Mouse (Mus musculus) right cerebral cortex, postnatal 4 days (tissue): ENCODE data around the gene Nsmce3.

Experiments used
- DNase-seq: peaks from one replicate; pipeline ENCODE4 v3.0.0-alpha.2; 2022

The Nsmce3 gene

GRCm38 (mm10) chr7:64856526-64857082, 16.2 kb downstream of the Nsmce3 start:
- DNase-seq = no peak

- DNase-seq = no peak
These were observed 16.8 kb downstream of the Nsmce3 start for GRCm38 (mm10) chr7:64855976-64856375.

GRCm38 (mm10) chr7:64855389-64855927, 17.3 kb downstream of the Nsmce3 start:
- DNase-seq = no peak

DNA sequence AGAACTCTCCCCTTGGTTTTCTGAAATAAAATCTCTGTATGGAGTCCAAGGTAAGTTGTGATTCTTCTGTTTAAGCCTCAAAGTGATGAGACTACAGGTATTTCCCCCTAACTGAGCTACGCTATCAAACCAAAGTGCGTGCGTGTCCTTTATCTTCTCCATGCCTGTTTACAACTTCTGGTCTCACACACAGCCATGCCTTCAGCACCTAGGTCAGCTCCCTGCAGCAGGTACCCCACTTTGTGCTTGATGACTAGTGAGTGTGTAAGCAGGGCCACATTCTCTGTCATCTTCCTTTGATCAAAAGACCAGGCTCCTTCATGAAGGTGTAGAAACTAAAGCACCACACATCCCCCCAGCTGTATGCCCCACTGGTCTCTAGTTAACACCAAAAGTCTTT, 22.0 kb downstream of the Nsmce3 start:
- no peak for DNase-seq

GRCm38 (mm10) chr7:64847366-64847899, 25.4 kb downstream of the Nsmce3 start:
- no peak for DNase-seq

DNA sequence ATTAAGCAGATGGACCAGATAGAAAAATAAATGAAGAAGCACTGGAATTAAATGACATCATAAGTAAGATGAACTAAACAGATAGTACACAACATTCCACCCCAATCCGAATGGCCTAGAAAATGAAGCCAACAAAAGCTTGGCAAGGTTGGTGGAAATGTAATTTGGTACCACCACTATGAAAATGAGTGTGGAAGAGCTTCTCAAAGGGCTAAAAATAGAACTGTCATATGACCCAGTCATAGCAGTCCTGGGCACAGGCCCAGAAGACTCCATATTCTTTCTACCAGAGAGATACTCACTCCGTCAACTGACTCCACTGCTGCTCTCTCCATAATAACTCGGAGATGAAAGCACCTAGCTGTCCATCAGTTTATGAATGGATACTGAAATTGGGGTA, 26.7 kb downstream of the Nsmce3 start:
- no peak for DNase-seq

GRCm38 (mm10) chr7:64840946-64841659, 31.7 kb downstream of the Nsmce3 start:
- no peak for DNase-seq

DNA sequence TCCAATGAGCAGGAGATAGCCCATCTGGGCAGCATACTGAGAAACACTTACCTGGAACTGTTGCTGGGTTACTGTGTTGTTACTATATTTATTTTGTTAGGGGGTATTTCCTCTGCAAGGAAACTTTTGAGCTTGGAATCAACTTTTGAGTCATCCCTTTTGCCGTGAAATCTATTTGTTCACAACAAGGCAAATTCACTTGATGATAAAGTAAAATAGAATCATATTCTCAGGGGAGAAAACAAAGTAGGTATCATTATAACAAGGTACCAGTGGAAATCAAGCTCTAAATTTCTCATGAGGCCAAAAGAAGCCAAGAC, 32.3 kb downstream of the Nsmce3 start:
- no peak for DNase-seq

DNA sequence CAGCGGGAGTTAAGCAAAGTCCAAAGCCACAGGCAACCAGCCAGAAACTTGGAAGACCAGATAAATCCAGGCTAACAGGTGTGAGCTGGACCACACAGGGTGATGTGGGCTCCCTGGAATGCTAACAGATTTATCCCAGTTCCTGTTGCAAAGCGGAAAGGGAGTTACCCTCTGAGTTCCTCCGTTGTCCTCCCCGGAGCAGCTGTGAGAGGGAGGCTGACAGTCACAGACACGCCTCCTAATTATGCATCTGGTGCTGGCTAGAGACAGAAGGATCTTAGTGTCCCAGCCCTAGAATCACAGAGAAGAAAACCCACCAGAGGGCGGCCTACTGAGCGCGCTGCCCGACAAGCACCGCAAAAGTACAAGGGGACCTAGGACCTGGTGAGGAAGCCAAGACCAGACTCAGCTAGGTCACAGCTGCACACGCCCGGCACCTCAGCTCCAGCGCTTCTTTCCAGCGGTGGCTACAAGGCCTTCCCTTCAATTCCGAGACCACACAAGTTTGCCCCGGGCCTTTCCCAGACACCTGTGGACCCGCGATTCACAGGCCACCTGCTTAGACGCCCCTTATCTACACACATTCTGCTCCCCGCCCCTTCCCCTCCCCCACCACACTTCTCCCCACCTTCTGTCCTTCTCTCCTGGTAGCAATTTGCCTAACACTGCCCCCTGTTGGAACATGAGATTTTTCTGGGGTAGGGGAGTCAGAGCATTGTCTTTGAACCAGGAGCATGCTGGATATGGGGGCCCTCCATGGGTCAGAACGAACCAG, 32.8 kb downstream of the Nsmce3 start:
- DNase-seq = peak; percentile 38

GRCm38 (mm10) chr7:64839281-64839680, 33.5 kb downstream of the Nsmce3 start:
- no peak for DNase-seq

DNA sequence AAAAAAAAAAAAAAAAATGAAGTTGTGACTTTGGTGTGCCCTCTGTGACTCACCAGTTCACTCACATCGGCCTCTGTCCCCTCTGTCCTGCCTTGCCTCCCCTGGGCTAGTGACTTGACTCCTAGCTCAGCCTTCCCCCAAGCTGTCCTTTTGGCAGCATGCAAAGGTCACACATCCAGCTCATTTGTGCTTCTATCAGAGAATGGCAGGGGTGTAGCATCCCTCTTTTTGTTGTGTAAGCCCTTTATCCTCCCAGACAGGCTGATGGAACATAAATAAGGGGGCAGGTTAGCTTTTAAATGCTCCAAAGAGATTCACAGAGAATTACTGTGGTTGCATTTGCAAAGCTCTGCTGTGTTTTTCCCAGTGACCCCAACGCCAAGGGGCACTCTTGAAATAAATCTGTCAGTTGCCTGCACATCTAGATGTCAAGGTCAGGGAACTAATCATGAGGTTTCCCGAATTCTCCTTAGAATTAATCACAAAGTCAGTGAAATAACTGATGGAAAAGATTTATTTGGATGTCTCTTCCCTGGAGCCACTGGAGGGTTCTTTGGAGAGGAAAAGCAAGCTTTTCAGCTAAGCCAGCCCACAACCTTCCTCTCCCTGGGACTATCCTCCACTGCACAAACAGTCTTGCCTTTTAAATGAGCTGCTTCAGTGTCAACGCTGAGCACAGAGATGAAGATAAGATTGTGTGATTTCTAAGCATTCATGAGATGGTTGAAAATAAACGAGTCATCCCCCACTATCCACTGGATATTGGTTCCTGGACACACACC, 42.4 kb downstream of the Nsmce3 start:
- DNase-seq = no peak

DNA sequence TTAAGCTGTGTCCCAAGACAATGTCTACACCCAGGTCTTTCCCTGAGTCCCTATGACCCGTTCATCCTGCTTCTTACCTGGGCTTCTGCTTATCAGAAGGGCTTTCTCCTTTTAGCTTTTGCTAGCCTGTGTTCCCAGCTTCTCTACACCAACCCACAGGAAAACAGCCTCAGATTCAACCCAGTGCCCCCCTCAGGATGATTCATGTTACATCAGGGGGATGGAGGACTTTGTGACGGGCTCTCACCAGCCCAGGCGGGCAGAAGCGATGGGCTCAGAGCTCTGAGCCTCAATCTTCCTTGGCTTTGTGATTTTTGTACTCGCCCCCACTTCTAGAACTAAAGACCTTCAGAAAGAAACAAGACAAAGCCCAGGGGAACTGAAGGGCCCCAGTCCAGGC, 51.7 kb downstream of the Nsmce3 start:
- no peak for DNase-seq

GRCm38 (mm10) chr7:64819683-64820082, 53.1 kb downstream of the Nsmce3 start:
- no peak for DNase-seq
